Mouse (Mus musculus) midbrain, embryonic 13.5 days (tissue): Measurements from ENCODE around the gene E130218I03Rik. TPM values are rescaled to one million over a fixed set of nuclear protein-coding genes. Genes with fewer than 3 reads are reported as not detected.
A peak's percentile ranks its signal among the peaks of the same experiment; 100 is the strongest.

Experiments
- ATAC-seq: fragments of 200-750 bp; cut with Nextera tagmentation; 2 replicates; pipeline ENCODE4 v1.8.0; 2017; ENCODE audit warnings: mild to moderate bottlenecking, moderate TSS enrichment, moderate library complexity
- H3K27ac ChIP-seq: fragments of 300-500 bp; sonication (generic); 2 replicates; pipeline ENCODE4 v1.5.1; 2015; ENCODE audit warnings: inconsistent platforms, mild to moderate bottlenecking, moderate library complexity
- H3K27me3 ChIP-seq: fragments of 300-500 bp; sonication (generic); 2 replicates; pipeline ENCODE4 v1.6.1; 2015; ENCODE audit warnings: mild to moderate bottlenecking, inconsistent platforms
- H3K36me3 ChIP-seq: fragments of 300-500 bp; sonication (generic); 2 replicates; pipeline ENCODE4 v1.6.1; 2015; ENCODE audit warnings: mild to moderate bottlenecking, inconsistent platforms
- H3K4me1 ChIP-seq: fragments of 300-500 bp; sonication (generic); replicated peaks from 2 replicates; pipeline ENCODE4 v1.6.1; 2015; ENCODE audit warnings: inconsistent platforms
- H3K4me2 ChIP-seq: fragments of 300-500 bp; sonication (generic); replicated peaks from 2 replicates; pipeline ENCODE4 v1.6.1; 2015; ENCODE audit warnings: moderate library complexity, mild to moderate bottlenecking, inconsistent platforms
- H3K4me3 ChIP-seq: fragments of 300-500 bp; sonication (generic); replicated peaks from 2 replicates; pipeline ENCODE4 v1.5.1; 2015; ENCODE audit warnings: mild to moderate bottlenecking, inconsistent platforms
- H3K9ac ChIP-seq: fragments of 300-500 bp; sonication (generic); replicated peaks from 2 replicates; pipeline ENCODE4 v1.6.1; 2015; ENCODE audit warnings: mild to moderate bottlenecking, inconsistent platforms
- H3K9me3 ChIP-seq: fragments of 300-500 bp; sonication (generic); 2 replicates; pipeline ENCODE4 v1.6.1; 2016; ENCODE audit warnings: mild to moderate bottlenecking, inconsistent platforms
- WGBS: fragments of 180-500 bp; shearing (Covaris S2); methylation state at CpG from one replicate; pipeline ENCODE4 v1.1.7; 2015; 5-methylcytosine and 5-hydroxymethylcytosine counted together
- polyA plus RNA-seq: library from polyadenylated mRNA; unstranded; fragments of >200 nt; fragmentation: Nextera tagmentation; extraction: Ambion mirVana; gene quantifications from 2 replicates; pipeline ENCODE4 v1.2.1, GENCODE M21; 2015

E130218I03Rik gene
- polyA plus RNA-seq = 0.17 and 0.62 TPM in 2 replicates

DNA sequence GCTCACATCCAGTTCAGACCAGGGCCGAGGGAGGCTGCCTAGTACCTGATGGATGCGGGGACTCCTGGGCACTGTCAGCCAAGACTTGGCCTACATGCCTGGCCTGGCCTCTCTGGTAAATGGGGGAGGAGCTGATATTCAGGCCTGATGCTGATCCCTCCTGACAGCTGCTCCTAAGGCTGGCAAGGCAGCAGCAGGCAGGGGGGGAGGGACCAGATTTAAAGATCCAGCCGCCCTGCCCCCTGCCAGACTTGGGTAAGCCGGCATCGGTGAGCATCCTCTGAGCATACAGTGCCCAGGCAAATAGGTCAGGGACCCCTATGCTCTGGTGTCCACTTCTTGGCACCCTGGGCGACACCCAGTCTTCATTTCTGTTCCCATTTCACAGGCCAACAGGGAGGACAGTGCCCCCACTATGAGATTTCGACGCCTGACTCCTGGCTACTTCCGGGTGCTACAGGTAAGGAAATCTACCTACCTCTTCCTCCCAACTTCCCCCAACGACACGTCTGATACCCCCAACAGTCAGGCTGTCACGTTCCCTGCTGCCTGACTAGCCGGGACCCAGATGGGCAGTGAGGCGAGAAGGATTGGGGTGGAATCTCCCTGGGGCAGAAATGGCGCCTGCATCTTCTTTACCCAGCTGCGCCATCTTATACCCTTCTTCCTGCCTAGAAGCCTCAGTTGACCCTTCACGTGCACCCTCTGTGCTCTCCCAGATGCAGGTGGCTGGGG lies at the start of gene E130218I03Rik:
Gene E130218I03Rik (plus strand): TSS at position 147 of the 735 bp plus-strand sequence.
- peak within 1 kb of the TSS; percentile 82; the same call in 1 of the 2 replicates for H3K9ac ChIP-seq

DNA sequence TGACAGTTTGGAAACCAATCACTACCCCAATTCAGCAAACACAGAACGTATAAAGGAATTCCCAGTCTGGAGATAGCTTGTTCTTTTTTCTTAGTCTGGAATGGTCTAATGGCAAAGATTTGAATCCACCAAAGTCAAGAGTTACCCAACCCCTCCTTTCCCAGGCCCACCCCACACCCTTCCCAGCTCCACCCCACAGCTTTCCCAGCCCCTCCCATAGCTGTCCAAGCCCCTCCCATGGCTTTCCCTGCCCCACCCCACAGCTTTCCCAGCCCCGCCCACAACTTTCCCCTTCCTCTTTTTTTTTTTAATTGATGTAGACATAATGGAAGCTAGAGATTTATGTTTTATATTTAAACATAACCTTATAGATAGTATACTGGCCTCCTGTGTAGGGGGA lies 44.1 kb upstream of the E130218I03Rik start:
- Histone ChIP-seq H3K4me1 (no peaks in the 10 kb centered on the region), H3K4me2 (no peak overlapping the region), H3K4me3 (no peak overlapping the region), H3K36me3 (no peaks in the 10 kb centered on the region), H3K9me3 (no peaks in the 10 kb centered on the region), H3K27ac (no peak overlapping the region), H3K9ac (no peak overlapping the region), H3K27me3 (no peaks in the 10 kb centered on the region)
- no peak for ATAC-seq
- 83% methylated on average over 2 of the region's 2 CpGs for WGBS

More for the DNA sequence above, at the start of gene E130218I03Rik:
- H3K27ac ChIP-seq = no peak within 1 kb of the TSS
- peaks cover 24% of the 10 kb centered on the region for H3K4me1 ChIP-seq
- ATAC-seq = no peak
- H3K4me2 ChIP-seq = peak within 1 kb of the TSS; percentile 98
- WGBS = 95% methylated on average over 17 of the region's 17 CpGs
- H3K27me3 ChIP-seq = peaks cover 28% of the 10 kb centered on the region
- H3K9me3 ChIP-seq = no peaks in the 10 kb centered on the region
- peak within 1 kb of the TSS; percentile 81 for H3K4me3 ChIP-seq
- no peaks in the 10 kb centered on the region for H3K36me3 ChIP-seq

DNA sequence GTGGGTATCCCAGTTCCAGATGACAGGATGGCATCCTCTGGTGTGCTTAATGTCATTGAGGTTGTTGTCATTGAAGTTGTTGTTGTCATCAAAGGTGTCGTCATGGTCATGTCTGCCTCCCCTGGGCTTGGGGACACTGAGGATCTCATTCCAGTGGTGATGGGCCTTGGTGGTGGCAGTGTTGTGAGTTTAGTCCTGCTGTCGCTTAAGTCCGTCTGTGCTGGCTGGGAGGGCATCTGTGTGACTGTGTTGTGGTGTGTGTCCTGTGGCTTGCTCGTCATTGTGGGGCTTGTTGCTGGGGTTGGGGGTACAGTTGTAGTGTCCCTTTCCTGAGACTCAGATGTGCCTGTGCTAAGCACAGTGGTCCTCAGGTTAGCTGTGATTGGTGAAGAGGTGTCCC lies 40.6 kb upstream of the E130218I03Rik start, which contains the start of gene Gm7534:
Gene Gm7534 (minus strand): TSS at position 101 of the 400 bp plus-strand sequence.
- no peaks in the 10 kb centered on the region for H3K36me3 ChIP-seq
- ATAC-seq = no peak
- 91% methylated on average over 4 of the region's 4 CpGs for WGBS

DNA sequence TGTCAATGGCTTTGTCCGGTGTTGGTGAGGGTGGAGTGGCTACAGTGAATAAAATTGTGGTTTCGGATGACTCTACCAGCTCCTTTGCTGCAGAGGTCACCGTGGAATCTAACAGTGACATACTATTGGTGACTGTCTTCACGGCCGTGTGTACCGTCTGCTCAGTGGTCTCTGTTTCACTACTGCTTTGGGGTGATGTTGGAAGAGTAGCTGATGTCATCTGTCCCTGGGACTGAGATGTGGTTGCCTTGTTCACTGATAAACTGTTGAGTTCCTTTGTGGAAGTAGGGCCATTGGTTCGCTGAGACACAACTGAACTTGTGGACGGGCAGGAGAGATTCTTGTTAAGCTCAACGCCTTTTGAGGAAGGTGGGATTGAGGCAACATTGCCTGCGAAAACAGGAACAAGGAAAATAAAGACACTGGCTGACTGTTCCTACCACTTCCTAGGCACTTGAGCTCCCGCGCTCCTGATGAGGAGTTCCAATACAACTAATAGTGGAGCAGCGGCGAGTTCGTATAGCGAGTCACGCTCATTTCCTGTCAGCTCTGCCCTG lies 40.0 kb upstream of the E130218I03Rik start:
- Histone ChIP-seq H3K9me3 (no peaks in the 10 kb centered on the region), H3K4me1 (no peaks in the 10 kb centered on the region), H3K27ac (no peak overlapping the region), H3K27me3 (no peaks in the 10 kb centered on the region), H3K36me3 (no peaks in the 10 kb centered on the region), H3K4me2 (no peak overlapping the region), H3K9ac (no peak overlapping the region), H3K4me3 (no peak overlapping the region)
- ATAC-seq = no peak
- WGBS = 93% methylated on average over 17 of the region's 17 CpGs

More for the DNA sequence above, 40.6 kb upstream of the E130218I03Rik start, which contains the start of gene Gm7534:
- Histone ChIP-seq H3K4me1 (no peaks in the 10 kb centered on the region), H3K9ac (no peak within 1 kb of the TSS), H3K4me2 (no peak within 1 kb of the TSS), H3K27ac (no peak within 1 kb of the TSS), H3K27me3 (no peaks in the 10 kb centered on the region), H3K4me3 (no peak within 1 kb of the TSS), H3K9me3 (no peaks in the 10 kb centered on the region)

DNA sequence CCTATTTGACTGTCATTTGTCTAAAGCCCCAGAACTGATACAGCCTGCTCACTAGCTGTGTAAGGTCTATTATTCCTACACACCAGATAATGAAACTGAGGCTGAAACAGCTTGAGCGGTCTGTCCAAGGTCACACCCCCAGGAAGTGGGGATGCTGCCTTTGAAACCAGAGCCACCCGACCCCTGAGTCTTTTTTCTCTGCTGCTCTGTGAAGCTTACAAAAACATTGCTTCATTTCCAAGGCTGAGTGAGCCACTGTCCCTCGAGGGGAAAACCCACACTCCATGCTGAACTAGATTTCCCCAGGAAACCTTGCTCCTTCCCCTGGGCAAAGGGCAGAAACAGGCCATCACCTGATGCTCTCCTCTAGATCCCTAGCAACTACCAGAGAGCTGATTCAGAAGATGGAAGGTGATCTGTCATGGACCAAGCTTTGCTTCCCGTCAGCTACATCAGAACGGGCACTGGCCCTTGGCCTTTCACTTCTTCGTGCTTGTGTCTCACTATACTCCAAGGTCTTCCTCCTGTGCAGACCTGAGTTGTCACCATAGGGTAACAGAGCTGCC lies 36.9 kb upstream of the E130218I03Rik start:
- Histone ChIP-seq H3K36me3 (no peaks in the 10 kb centered on the region), H3K9ac (no peak overlapping the region), H3K4me2 (no peak overlapping the region), H3K27me3 (no peaks in the 10 kb centered on the region), H3K4me1 (no peaks in the 10 kb centered on the region), H3K4me3 (no peak overlapping the region), H3K27ac (no peak overlapping the region), H3K9me3 (no peaks in the 10 kb centered on the region)
- 78% methylated on average over 6 of the region's 6 CpGs for WGBS
- ATAC-seq = no peak

DNA sequence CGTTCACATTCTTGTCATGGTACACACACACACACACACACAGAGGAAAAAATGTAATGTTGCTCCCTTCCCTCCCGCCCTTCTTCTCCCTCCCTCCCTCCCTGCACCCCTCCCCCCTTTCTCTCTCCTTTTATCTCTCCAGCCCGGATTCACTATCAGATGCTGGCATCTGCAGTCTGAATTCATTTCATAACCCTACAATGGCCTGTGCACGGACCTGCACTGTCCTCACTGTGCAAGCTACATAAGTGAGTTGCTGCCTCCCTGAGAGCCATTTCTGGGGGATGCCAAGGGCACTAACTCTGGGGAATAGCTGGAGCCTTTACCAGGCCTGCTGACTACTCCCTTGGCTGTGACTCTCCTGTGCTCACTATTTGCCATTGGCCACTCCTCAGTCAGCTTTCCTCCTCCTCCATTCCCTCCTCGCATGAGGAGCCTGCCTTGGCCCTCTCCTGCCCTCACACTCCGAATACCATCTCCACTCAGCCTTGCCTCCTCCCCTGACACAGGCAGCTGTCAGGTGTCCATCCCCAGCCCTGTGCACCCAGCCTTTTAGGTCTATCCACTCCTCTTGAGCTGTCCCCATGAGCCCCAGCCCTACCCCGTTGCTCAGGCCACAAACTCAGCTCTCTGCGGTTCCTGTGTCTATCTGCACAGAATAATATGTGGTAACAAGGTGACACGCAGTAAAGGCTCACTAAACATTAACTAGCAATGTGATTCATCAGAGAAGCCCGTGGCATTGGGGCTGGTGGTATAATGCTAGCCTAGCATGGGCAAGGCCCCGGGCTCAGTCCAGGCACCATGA lies 20.5 kb upstream of the E130218I03Rik start:
- Histone ChIP-seq H3K4me2 (no peak overlapping the region), H3K36me3 (no peaks in the 10 kb centered on the region), H3K4me3 (no peak overlapping the region), H3K4me1 (no peaks in the 10 kb centered on the region), H3K27ac (no peak overlapping the region), H3K27me3 (no peaks in the 10 kb centered on the region), H3K9me3 (no peaks in the 10 kb centered on the region), H3K9ac (no peak overlapping the region)
- ATAC-seq = no peak
- 65% methylated on average over 11 of the region's 11 CpGs for WGBS

DNA sequence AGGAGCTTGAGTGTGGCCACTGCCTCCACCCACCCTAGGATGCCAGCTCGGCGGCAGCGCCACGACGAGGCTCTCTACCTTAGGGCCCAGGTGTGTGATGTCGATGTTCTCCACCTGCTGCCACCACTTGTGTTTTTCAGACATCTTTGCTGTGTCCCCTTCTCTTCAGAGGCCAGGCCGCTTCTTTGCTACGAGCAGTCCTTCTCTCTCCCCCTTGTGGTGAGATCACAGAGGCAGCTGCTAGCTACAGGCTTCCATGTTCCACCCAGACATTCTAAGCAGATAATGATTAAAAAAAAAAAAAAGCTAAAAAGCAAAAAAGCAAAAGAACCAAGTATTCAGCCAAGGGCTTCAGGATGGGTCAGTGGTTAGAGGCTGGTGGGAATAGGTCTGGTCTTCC lies 16.3 kb upstream of the E130218I03Rik start, which contains the start of gene Catsper4:
Gene Catsper4 (minus strand): TSS at position 190 of the 400 bp plus-strand sequence.
- H3K4me1 ChIP-seq = no peaks in the 10 kb centered on the region
- no peaks in the 10 kb centered on the region for H3K27me3 ChIP-seq
- no peak for ATAC-seq
- no peak within 1 kb of the TSS for H3K9ac ChIP-seq
- no peak within 1 kb of the TSS for H3K27ac ChIP-seq
- H3K36me3 ChIP-seq = no peaks in the 10 kb centered on the region
- H3K4me3 ChIP-seq = no peak within 1 kb of the TSS
- H3K9me3 ChIP-seq = no peaks in the 10 kb centered on the region
- no peak within 1 kb of the TSS for H3K4me2 ChIP-seq
- 76% methylated on average over 8 of the region's 8 CpGs for WGBS

DNA sequence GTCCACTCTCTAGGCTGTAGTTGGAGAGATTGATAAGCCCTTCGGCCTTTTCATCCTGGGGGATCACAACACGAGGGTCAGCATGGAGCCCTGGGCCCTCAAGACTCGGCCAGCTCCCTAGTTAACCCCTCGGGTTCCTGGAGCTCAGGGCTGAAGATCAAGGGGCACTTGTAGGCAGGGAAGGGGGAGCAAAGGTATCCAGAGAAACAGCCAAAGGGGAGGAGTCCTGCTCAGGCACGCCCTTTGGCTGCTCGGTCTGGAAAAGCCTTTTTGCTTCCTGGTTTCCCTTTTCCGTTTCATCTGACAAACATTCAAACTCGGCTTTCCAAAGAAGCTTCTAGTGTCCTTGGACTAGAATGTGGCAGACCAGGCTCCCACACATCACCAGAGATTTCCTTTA lies 13.0 kb upstream of the E130218I03Rik start:
- WGBS = 37% methylated on average over 8 of the region's 8 CpGs
- Histone ChIP-seq H3K4me3 (no peak overlapping the region), H3K36me3 (no peaks in the 10 kb centered on the region), H3K27ac (no peak overlapping the region), H3K27me3 (0 out of 2 replicates have a peak, but pooled peaks cover 4% of the 10 kb centered on the region), H3K4me2 (no peak overlapping the region), H3K9me3 (no peaks in the 10 kb centered on the region), H3K4me1 (no peaks in the 10 kb centered on the region), H3K9ac (no peak overlapping the region)
- ATAC-seq = no peak

DNA sequence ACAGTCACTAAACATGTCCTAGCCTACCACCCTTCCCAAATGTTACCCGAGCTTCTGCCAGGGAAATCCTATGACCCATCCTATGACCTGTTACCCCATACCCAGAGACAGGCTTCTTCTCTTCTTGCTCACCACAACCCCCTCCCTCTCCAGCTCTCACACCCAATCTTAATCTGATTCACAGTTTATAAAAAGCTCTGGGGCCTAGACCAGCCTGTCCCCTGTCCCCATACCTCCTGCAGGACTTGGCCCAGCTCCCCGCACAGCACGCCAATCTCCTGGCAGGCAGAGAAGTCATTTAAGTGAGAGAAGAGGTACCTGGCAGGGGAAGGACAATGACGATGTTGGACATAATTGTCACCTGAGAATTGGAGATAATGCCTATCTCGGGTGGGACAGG lies 8.6 kb upstream of the E130218I03Rik start:
- Histone ChIP-seq H3K27me3 (peaks cover 25% of the 10 kb centered on the region), H3K4me3 (no peak overlapping the region), H3K9me3 (no peaks in the 10 kb centered on the region), H3K4me2 (no peak overlapping the region), H3K4me1 (peaks cover 5% of the 10 kb centered on the region; the same call in 1 of the 2 replicates), H3K27ac (no peak overlapping the region), H3K9ac (no peak overlapping the region), H3K36me3 (no peaks in the 10 kb centered on the region)
- WGBS = 85% methylated on average over 5 of the region's 5 CpGs
- no peak for ATAC-seq

DNA sequence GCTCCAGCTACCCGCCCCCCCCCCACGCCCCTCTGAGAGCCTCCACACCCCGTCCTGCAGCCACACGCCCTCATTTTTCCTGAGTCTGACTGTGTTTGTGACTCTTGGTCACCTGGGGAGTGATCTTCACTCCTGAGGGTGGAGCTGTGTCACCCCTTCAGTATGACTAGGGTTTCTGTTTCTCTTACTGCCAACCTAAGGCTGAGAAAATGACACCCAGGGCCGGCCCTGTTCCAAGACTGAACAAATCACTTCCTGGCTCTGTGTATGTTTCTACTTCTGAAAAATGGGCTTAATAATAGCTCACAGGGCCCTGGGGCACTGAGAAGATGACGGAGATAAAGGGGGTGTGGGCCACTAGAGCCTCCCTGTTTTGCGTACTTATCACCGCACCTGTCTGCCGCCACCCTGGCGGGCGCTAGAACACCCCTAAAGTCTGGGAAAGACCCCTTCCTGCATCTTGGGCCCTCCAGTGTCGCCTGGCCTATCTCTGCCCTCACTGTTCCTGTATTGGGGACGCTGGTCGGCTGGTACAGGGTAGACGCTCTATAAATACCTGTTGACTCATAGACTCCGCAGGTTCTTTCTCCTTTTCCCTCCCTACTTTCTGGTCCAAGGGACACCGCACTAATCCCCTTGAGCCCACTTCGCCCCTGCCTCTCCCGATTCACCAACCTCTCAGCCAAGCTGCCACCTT lies 5.7 kb upstream of the E130218I03Rik start:
- peaks cover 5% of the 10 kb centered on the region; the same call in 1 of the 2 replicates for H3K4me1 ChIP-seq
- H3K9me3 ChIP-seq = no peaks in the 10 kb centered on the region
- 27% methylated on average over 19 of the region's 19 CpGs for WGBS
- no peak overlapping the region for H3K27ac ChIP-seq
- H3K4me2 ChIP-seq = no peak overlapping the region; the same call in 1 of the 2 replicates
- H3K4me3 ChIP-seq = no peak overlapping the region
- ATAC-seq = no peak
- H3K27me3 ChIP-seq = peaks cover 25% of the 10 kb centered on the region
- H3K36me3 ChIP-seq = no peaks in the 10 kb centered on the region
- no peak overlapping the region for H3K9ac ChIP-seq

DNA sequence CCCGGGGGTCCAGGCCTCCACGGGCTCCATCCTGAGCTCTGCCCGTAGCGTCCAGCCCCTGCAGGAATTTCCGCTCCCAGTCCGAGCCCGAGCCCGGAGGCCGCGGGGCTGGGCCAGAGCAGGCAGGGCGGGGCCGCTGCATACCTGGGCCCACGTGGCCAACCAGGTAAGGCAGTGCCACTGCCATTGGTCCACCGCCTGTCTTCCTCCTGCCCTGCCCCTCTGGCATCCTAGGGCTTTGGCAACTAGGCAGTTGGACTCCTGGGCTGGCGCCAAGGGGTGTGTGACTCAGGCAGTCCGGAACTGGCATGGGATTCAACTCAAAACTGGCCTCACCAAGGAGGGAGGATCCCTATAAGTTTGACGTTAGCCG lies 5.2 kb upstream of the E130218I03Rik start, which contains the start of gene Cnksr1:
Gene Cnksr1 (minus strand): TSS at position 121 of the 373 bp plus-strand sequence.
- Histone ChIP-seq H3K4me2 (peak within 1 kb of the TSS; percentile 15; the same call in 1 of the 2 replicates), H3K27ac (no peak within 1 kb of the TSS), H3K4me3 (no peak within 1 kb of the TSS), H3K9ac (no peak within 1 kb of the TSS), H3K27me3 (peaks cover 25% of the 10 kb centered on the region), H3K9me3 (no peaks in the 10 kb centered on the region), H3K36me3 (no peaks in the 10 kb centered on the region), H3K4me1 (peaks cover 5% of the 10 kb centered on the region; the same call in 1 of the 2 replicates)
- ATAC-seq = 0 out of 2 replicates have a peak, but pooled peaks have one; percentile 30
- WGBS = 5% methylated on average over 18 of the region's 18 CpGs
